Mouse (Mus musculus): ENCODE measurements around the gene Atf6.

The Atf6 gene

DNA sequence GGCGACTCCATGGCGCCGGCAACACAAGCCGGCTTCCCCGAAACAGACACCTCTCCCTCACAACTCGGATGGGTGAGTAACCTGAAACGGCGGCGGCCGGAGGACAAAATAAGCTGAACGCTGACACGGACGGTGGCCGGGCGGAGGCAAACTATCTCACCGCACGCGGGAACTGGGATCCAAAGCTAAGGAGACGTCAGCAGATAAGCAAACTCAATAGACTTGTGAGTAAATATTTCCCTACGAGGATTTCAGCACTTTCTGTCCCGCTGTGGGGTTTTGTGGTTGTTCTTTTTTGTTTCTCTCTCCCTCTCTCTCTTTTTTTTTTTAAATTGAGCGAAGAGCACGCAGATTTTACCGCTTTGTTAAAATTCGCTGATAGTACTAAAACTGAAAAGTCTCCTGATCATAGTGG is at the start of gene Atf6:
Atf6 (minus strand) TSS at position 81 of the 415 bp plus-strand sequence.
- peak; percentile 96 for DNase-seq (ENCODE audit: low spot score)

DNA sequence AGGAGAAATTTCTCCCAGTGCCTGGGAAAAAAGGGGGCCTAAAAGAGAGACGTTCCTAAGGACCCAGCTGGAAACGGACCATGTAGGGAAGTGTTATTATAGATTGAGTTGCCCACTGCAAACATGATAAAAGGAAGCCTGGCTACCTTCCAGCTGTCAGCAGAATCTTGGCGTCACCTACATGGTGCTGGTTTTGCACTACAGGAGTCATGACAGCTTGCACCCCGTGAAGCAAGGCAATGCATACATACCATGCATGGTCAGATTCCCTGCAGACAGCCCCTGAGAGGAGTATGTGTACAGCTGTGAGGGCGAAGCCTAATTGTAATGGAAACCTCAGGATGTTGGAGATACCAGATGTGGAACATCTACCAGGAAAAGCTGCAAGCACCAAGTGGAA is 48.1 kb upstream of the Atf6 start:
- DNase-seq (ENCODE audit: low spot score) = no peak

DNA sequence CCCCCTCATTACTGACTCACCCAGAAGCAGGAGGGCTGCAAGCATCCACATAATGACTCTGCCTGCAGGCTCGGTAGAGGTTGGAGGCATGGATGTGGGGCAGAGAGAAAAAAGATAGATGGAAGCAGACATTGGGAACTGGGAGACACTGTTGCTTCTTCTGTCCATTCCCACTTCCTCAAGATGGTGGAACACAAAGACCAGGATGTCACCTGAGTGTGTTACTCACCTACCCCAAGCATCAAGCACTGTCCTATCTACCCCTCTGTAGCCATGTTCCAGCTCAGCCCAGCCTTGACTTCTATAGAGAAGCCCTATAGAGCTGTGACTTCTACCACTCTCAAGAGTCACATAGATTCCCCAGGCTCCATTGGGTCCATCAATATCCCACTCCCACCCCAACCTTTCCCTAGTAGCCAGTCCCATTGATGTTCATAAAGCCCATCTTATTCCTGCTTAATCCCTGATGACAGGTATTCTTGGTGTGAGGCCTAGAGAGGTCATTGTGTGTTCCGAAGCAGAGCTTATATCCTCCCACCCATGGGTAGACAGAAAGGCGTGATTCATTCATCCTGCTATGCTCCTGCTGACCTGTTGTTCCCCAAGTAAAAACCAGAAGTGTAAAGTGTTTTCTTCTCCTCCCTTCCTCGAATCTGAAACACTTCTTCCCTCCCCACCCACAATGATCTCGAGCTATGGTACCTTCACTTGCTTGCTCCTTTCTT is 45.5 kb upstream of the Atf6 start, which contains the start of gene Fcrlb:
Fcrlb (minus strand) TSS at position 51 of the 725 bp plus-strand sequence.
- DNase-seq (ENCODE audit: low spot score) = no peak

DNA sequence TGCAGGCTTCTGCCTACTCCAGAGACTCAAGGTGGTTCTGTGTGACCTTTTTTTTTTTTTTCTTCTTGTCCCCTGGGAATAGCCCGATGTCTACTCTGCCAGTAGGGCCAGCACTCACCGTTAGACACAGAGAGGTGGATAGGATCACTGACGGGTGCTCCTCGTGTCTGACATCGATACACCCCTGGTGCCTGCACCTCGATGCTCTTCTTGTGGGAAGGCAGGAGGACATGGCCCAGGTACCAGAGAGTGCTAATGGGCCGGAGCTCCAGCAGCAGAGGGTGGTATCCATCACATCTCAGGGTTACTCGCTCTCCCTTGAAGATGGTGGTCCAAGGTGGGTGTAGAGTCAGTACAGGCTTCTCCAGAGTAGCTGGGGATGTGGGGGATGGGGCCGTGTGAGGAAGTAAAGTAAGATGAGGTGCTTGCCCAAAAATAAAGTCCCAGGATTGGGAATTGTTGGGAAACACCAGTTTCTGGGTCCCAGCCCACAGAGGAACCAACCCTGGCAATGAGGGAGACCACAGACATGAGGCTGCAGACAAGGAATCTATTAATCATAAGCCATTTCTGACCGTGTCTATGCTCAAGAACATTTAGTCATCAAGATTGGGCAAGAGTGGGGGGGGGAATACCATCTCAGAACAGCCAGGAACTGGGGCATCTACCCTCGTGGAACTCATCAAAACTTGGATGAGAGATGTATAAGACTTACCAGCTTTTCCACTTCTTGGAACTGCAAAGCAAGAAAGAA is 44.5 kb upstream of the Atf6 start:
- no peak for DNase-seq (ENCODE audit: low spot score)

DNA sequence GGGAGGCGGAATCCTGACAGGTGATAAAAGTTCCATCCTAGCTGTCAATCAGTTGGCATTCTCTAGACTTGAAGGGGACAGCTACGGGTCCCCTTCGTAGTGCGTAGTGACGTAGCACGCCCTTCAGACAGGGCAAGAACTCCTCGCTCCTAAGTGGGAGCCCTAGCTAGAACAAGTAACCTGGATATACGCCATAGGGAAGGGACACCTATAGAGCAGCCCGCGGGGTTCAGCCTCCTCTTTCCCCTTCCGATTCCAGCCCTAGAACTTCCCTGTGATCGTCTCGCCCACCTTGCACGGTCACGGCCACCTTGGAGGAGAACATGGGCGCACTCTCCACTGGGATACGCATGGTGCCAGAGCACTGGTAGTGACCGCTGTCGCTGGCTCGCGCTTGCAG is 40.8 kb upstream of the Atf6 start:
- DNase-seq (ENCODE audit: low spot score) = no peak

DNA sequence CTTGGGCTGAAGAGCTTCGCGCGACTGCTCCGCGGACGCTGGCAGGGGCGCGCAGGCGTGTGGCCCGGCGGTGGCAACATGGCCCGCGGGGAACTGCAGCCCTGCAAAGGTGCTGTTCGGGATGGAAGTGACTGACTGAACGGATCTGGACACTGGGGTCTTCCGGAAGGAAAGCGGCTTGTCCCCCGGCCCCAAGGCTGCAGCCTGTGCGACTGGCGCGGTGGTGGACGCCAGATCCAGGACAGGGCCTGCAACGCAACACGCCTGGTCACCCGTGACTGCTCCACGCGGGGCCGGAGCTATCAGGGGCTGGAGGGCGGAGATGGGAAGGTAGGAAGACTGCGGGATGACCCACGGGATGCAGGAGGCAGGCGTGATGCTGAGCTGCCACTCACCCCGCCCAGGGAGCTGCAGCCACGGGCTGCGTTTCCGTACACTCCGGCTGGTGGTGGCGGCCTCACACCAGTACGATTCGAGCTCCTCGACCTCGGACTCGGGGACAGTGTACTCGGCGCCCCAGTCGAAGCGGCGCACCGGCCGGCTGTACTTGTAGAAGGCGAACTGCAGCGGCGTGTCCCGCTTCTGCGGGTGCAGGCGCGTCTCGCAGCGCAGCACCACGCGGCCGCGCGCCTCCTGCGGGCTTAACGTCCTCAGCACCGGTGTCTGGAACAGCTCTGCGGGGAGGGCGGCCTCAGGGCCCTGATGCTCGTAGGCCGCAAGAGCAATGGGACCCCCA is 40.1 kb upstream of the Atf6 start:
- DNase-seq (ENCODE audit: low spot score) = peak; percentile 21

DNA sequence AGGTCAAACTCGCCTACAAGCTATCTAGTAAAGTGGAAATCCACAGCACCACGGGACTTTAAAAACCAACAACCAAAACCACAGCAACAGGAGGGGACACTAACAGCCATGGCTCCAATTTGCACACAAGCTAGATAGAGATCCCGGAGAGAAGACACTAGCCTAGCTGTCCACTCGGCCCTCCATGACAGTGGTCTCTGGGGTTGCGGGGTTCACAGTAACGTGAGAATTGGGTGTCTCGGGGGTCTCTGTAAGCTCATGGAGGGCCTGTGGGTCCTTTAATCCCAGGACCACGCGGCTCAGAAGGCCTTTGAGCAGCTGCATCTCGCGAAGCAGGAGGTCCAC is 39.5 kb upstream of the Atf6 start:
- DNase-seq (ENCODE audit: low spot score) = no peak

DNA sequence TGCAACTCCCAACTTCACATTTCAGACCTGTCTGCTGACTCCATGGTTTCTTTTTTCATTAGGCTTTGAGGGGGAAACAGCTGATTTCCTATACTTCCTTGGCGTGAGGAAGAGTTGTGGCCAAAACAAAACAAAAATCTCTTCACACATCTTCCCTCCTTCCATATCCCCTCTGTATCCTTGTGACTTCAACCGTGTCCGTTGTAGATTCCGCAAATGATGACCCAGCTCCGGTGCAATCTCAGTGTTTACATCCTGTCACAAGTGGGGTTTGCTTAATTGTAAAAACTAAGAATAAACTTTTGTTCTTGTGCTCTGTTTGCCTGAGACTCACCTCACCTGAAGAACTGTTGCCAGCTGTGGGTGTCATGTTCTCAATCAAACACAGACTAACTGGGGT is 35.9 kb upstream of the Atf6 start:
- DNase-seq (ENCODE audit: low spot score) = no peak

DNA sequence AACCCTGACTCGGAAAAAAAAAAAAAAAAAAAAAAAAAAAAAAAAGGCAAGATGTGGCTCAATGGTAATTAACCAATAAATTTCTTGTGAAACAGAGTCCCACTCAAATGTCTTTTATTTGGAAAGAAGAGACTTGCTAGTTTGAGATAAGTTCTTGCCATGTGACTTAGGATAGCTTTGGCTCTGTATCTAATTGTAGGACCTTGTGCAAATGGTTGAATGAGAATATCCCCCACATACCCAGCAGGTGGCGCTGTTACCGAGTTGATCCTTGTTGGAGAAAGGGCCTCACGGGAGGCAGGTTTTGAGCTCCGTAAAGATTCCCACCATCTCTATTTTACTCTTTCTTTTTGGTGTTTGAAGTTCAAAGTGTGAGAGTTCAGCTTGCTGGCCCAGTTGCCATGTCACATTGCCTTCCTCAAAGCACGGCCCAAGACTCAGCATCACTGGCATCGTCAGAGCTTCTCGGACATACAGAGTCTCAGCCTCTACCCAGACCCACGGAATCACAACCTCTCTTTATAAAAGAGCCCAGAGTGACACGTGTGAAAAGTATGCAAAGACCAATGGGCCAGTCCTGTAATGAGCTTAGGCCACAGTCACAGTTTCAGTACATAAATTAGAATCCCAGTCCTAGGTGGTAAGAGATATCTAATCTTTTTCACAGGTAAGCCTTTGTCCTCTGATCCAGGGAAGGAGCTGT is 34.1 kb upstream of the Atf6 start:
- peak; percentile 84 for DNase-seq (ENCODE audit: low spot score)

DNA sequence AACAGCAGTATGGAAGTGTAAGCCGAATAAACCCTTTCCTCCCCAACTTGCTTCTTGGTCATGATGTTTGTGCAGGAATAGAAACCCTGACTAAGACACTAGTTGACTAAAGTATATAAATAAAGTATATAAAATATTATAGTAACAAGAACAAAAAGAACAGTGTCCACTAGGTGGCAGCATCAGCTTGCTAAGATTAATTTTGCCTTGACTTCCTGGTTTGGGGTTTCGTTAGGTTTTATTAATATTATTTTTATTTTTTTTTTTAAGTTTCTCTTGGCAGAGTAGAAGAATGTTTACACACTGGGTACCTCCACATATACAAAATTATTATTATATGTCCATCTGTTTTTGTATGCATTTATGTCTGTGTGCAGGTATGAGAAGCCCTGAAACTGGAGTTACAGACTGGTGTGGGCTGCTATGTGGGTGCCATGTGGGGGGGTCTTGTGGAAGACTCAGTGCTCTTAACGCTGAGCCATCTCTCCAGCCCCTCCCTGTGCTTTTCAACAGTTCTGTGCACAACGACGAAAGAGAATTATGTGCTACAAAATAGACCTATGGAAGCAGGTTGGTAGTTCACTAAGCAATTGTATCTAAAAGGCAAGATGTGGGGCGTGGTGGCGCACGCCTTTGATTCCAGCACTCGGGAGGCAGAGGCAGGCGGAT is 33.4 kb upstream of the Atf6 start:
- peak; percentile 42 for DNase-seq (ENCODE audit: low spot score)

DNA sequence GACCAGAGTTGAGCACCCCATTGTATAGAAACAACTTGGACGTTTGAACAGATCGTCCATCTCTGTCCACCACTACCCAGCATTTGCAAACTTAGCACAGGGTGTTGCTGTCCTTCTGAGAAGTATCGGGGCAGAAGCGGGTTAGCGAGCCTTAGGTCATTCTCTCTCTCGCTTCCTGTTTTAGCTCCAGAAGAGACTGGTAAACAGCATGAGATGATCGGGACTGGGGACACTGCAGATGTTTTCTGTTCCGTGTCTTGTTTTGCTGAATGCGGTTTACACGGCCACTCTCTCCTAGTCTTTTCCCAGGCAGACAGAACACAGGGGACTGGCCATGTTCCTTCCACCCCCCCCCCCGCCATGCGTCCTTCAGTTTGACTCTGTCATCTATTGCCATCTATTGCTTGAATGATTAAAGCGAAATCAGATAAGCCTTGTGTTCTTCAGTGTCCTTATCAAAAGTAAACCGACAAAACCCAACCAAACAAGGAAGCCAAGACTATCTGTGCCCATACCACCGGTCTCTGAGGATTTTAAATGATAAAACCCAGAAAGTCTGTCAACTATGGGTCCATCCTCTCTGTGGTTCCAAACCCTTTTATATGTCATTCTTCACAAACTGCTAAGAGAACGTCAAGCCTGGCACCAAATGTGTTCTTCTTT is 31.0 kb upstream of the Atf6 start:
- no peak for DNase-seq (ENCODE audit: low spot score)

DNA sequence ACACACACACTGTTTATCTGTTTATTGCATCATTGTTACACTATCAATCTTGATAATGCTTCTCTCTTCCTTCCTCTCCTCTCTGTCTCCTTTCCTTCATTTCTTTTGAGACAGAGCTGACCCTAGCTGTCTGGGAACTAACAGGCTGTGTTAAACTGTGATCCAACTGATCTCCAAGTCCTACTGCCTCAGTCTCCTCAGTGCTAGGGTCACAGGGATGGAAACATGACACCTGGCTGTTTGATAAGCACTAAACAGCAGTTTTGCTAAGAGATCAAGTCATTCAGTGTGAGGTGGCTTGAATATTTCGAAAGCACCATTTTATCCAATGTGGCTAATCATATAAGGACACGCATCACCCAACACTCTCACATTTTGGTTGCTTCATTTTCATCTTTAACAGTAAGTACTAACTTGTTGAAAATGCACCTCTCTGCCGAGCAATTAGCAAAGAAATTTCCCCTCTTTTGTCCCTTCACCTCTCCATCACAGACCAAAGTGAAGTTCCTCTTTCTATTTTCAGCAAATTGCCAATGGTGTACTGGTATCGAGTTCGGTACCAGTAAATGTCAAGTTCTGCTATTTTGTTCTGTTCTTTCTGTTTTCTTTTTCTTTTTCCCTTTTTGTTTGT is 29.2 kb upstream of the Atf6 start:
- DNase-seq (ENCODE audit: low spot score) = no peak

DNA sequence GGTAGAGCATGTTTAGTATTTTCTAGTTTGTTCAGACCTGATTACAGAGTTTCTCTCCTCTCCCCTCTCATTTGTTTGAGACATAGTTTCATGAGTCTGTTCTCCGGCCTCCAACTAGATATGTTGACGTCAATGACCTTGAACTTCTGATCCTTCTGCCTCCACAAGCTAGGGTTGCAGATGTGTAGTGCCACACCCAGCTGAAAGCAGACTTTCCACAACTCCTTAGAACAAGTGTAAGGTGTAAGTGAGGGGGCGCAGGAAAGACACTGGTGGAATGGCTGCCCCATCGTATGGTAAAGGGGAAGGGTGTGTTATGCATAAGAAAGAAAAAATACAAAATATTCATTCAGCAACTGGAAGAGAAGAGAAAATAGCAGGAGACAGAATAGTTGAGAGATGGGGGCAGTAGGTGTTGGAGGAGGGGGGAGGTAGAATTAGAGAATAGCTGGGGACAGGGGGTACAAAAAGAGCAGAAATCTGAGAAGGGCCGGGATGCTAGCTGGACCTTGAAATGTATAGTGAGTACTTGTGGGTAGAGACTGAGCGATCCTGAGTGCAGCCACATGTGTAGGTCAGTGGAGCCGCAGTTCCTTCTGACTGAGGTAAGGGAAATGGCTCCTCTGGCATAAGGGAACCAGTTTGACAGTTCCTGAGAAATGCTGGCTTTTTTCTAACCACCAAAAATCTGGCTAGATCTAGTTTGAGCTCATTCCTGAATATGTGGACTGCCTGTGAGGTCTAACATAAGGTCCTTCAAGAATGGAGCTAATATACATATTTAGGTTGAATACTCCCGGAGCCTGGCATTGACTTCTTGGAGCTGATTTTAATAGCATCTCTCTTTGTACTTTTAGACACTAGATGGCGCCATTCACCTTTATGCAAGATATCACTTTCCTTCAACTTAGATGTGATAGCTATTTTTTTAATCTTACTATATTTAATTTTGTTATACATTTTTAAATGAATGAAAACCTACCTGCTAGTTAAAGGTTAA is 27.3 kb upstream of the Atf6 start:
- no peak for DNase-seq (ENCODE audit: low spot score)

DNA sequence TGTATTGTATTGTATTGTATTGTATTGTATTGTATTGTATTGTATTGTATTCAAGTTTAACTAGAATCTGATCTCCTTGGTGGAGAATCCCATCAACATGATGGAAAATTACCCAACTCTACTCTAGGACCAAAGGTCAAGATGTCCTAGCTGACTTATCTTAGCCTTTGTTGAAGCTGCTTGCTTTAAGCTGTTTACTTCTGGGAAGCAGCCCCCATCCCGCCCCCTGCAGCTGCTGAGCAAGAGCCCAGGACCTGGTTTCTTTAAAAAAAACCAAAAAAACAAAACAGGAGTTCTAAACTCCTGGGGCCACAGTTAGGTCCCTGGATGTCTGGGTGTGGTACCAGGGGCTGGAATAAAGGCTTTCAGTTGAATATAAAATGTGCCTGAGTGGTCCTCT is 24.7 kb upstream of the Atf6 start:
- DNase-seq (ENCODE audit: low spot score) = no peak

DNA sequence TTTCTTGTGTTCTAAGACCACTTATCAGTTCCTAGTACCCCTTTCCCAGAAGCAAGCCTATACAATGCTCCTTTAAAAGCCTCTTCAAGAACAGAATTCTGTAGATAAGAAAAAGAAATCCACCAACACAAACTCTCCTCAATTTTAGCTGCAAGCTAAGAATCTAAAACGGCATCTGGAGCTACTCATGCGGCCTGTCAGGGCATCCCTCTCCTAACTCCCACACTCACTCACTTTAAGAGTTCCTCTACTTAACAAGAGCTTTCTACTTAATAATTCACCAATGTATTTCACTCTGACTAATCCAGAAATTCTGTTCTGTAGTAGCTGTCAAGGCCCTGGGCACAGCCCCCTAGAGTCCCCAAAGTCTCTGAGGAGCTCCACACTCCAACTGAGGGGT is 24.1 kb upstream of the Atf6 start:
- no peak for DNase-seq (ENCODE audit: low spot score)

DNA sequence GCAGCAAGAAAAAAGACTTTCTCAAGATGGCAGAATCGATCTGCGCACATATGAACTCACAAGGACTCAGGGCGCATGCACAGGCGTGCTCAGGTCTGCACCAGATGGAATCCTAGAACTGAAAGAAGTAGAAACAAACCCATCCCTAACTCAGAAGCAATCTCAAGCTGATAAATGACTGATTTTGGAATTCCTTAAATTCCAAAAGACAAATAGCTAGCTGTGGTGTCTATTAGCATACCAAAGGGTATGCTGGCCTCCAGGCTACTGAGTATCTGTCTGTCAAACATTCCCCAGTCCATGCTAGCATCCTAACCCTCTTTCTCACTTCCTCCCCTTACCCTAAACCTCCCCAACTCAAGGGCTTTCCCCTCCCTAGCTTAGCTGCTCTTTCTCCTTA is 21.7 kb upstream of the Atf6 start:
- DNase-seq (ENCODE audit: low spot score) = no peak

DNA sequence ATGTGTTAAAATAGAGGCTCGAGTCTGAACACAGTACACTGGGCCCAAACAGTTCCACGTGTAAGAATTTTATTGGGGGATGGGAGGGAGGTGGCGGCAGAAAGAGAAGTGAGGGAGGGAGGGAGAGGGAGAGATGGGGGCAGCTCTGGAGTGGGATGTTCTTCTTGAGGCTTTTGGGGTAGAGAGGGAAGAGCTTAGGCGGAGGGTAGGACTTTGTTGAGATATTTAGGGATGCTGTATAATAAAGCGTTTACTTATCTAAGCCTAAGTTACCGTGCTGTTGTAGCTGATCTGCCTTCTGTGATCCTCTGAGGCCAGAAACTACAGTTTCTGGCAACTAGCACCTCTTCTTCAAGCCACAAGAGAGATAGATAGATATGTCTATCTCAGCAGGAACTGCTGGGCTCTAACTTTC is 18.5 kb upstream of the Atf6 start:
- no peak for DNase-seq (ENCODE audit: low spot score)

DNA sequence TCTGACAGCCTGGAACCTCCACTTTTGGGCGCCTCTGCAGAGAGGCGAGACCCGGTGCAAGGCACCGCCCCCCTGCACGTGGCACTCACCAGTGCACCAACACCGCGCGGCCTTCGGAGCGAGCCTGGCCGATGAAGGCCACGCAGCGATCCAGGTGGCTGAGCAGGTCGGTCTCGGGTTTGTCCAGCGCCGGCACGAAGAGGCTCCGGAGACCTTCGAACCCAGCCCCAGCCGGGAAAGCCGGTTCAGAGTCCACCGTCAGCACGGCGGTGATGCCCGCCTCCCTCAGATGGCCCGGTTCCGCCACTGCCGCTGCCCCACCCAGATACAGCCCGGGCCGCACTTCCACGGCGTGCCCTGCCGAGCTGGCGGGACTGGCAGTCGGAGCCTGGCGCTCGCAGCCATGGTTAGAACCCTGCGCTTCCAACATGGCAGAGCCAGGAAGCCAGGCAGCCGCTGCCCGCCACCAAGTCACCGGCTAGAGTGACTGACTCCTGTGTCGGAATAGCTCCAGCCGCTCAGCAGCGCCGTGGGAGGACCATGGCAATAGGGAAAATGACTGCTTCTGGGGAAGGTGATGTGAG is 17.5 kb upstream of the Atf6 start, which contains the start of the genes Gm26620 and Dusp12:
Gm26620 (plus strand) TSS at position 88 of the 584 bp plus-strand sequence.
Dusp12 (minus strand) TSS at position 563 of the 584 bp plus-strand sequence.
- peak; percentile 87 for DNase-seq (ENCODE audit: low spot score)

DNA sequence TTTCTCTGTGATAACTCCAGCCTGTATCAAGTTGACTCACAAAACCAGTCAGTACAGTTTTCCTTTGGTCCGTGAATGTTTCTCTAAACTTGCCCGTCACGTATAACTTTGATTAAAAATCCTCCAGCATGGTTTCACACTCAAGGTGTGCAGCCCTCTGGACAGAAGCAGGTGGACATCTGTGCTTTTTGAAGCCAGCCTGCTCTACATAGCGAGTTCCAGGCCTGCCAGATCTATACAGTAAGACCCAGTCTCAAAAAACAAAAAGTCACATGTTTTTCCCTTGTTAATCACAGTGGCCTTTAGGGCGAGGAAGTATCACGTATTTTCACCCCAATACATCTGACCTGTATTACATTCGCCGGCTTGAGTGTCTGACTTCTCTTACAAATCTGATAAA is 16.8 kb upstream of the Atf6 start:
- no peak for DNase-seq (ENCODE audit: low spot score)
